Mouse (Mus musculus) megakaryocyte progenitor cell, adult 5-6 weeks (primary cell): Measurements from ENCODE around the gene Usp7. TPM values are rescaled to one million over a fixed set of nuclear protein-coding genes. Genes with fewer than 3 reads are reported as not detected.
"Not testable (repeated sequence)": the region's sequence is repeated elsewhere in the genome, so short reads cannot be mapped to it uniquely, and the experiment has no call there.

Source experiments
- ATAC-seq: replicated peaks from 2 replicates; pipeline ENCODE4 v1.8.0; 2016; ENCODE audit warnings: mild to moderate bottlenecking, moderate TSS enrichment, inconsistent platforms; ENCODE audit not compliant: poor library complexity
- total RNA-seq, 2 experiments: library from RNA; stranded (forward) in 1 of 2; stranded (reverse) in 1 of 2; fragments of 157-497, 149-512 nt in 1 of 2; fragments of 200-1000 nt in 1 of 2; gene quantifications; 2 replicates each; pipeline versions ENCODE4 v1.2.3 to v1.2.4; 2015 to 2017

Usp7 gene
- total RNA-seq, 2 experiments from 2014 or later, result 135 to 167 TPM

DNA sequence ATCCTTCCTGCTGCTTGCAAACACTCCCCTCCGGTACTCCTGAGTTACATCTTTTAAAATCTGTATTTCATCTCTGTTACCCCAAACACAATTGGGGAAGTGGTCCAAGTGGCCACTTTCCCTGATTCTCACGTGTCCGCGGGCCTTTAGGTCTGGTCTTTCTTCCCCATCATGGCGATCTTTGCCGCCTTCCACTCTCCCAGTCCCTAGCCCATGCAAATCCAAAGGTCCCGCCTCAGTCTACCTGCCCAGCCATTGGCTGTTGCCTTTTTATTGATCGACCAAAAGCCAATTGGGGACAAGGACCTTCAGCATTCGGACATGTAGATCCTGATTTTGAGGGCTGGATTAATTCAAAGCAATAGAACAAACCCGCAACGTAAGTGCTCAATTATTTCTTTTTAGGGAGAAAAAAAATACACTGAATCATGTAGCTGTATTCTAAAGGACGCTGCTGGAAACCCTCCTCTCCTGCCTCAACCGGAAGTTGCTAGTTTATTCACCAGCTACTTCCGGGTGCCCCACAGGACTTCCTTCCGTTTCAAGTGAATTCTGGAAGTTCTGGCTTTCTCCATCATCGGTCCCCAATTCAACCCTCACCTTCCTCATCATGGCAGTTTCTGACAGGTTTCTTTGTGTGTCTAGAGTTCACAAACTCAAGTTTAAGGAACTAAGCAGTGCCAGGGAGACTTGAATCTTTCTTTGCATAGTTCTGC, 8.8 kb downstream of the Usp7 start:
- 0 out of 2 replicates have a peak, but pooled peaks have one; percentile 19 for ATAC-seq

GRCm38 (mm10) chr16:8781660-8782059, 10.4 kb downstream of the Usp7 start:
- ATAC-seq, result no peak

- ATAC-seq, result no peak
Measured at GRCm38 (mm10) chr16:8781191-8781590, 10.9 kb downstream of the Usp7 start.

- no peak for ATAC-seq
Measured at GRCm38 (mm10) chr16:8780187-8780586, 11.9 kb downstream of the Usp7 start.

- peak; percentile 84 for ATAC-seq
Measured at GRCm38 (mm10) chr16:8778697-8779096, 13.4 kb downstream of the Usp7 start.

DNA sequence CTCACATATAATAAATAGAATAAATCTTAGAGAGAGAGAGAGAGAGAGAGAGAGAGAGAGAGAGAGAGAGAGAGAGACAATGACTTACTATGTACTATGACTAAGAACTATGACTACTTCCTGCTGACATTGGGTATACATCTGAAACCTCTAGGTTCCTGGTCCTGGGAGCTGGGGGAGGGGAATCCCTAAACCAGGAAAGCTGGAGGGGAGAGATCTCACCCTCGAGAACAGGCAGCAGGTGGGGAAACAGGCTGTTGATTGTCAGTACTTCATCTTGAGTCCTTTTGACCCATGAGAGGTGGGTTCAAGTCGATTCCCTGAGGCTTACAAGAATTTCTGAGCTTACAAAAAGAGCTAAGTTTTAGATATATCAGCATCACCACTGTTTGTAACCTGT, 14.9 kb downstream of the Usp7 start:
- ATAC-seq, result no peak

DNA sequence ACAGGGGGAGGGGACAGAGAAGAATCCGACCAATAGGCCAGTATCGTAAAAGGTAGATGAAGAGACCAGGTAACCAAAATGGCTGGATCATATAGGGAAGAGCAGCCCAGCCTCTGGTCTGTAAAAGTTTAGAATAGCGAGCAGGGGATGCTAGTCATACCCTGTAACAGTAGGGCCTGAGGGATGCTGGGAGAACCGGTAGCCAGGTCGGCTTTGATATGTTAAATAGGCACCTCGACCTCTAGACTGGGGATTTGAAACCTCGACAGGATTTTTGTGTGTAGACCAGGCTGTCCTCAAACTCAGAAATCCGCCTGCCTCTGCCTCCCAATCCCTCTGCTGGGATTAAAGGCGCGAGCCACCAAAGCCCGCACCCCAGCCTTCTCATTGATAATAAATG, 15.5 kb downstream of the Usp7 start:
- ATAC-seq, result no peak

DNA sequence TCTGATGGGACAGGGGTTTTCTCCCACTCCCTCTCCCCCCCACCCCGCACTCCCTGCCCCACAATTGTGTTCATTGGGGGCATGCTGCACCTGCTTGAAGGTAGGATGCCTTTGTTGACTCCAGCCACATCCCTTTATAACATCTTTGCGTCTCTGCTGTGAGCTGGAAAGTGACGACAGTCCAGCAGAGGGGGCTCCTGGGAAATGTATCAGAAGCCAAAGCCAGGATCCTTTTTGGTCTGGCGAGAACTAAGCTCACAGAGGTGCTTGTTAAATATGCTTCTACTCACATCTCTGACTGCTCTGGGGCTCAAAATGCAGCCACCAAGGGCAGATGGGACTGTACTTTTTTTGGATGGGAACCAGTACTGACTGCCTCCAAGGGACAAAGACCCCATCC, 21.0 kb downstream of the Usp7 start:
- ATAC-seq, result no peak

DNA sequence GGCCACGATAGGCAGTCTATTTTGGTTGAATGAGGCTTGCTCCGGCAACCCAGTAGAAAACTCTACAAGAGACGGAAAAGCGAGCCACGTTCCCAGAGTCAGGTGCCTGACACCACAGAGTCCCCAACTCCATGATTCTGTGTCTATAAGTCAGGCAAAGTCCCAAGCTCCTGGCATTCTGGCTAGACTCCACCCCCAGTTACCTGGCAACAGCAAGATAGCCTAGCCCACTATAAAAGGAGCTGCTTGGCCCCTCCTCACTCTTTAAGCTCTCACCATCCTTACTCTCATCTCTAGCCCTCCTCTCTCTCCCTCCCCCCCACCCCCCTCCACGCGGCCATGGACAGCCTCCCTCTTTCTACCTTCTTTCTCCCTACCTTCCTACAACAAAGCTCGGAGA, 21.8 kb downstream of the Usp7 start:
- not testable (repeated sequence) for ATAC-seq

GRCm38 (mm10) chr16:8769466-8769865, 22.6 kb downstream of the Usp7 start:
- peak; percentile 14 for ATAC-seq

DNA sequence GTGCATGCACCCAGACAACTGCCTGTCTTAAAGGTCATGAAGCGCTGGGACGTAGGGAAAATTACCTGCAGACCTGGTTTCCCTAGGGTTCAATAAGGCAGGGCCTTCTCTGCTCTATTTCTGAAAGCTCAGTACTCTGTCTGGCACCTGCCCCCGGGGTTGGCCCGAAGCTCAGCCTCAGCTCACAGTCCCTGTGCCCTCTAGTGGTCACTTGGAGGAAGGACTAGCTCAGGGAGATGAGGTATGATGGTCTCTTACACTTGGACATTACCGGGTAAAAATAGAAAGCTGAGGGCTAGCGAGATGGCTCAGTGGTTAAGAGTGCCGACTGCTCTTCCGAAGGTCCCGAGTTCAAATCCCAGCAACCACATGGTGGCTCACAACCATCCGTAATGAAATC, 23.0 kb downstream of the Usp7 start:
- peak; percentile 85 for ATAC-seq

DNA sequence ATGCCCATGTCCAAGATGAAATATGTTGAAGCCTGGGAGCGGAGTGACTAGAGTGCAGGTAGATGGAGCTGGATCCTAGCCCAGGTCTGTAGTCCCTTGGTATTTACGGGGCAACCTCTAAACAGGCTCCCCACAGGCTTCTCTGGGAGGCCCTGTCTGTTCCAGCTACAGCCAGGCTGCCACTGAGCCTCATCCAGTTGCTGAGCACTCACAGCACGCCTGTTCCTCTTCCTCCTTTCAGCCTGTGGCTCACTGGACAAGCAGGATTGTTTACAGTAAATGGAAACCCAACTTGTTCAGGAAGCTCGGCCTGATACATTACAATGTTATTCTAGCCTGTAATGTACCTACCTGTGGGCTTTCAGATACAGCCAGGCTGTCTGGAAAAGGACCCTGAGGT, 23.5 kb downstream of the Usp7 start:
- peak; percentile 41 for ATAC-seq

- ATAC-seq, result no peak
Measured at GRCm38 (mm10) chr16:8768071-8768470, 24.0 kb downstream of the Usp7 start.

DNA sequence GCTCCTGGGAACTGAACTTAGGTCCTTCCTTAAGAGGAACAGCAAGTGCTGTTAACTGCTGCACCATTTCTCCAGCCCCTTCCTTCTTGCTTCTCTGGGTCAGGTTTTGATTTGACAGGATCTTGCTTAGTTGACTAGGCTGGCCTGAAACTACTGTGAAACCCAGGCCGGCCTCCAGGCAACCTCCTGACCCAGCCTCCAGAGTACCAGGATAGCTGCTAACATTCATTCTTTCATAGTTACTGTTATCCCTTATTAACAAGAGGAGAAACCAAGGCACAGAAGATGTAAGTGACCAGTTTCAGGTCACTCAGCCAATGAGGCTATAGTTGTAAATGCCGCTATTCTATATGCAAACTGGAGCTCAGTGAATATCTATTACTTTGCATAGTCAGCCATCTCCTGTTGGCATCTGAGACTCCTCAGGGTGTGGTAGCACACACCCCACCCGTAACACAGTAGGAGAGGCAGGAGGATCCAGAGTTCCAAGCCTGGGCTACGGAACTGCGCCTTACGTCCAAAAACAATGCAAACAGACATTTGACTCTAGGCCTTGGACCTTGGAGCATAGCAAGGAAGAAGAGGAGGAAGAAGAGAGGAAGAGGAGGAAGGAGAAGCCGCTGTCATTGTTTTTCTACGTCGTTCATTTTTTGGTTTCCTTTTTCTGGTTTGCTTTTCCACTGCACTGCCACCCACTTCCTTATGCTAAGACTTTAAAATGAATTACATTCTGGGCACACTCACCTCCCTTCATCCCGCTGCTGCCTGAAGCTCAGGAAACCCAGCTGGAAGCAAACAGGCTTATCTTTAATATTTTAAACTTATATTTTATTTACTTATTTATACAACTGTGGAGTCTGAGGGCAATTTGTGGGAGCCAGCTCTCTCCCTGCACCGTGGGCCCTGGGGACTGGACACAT, 24.7 kb downstream of the Usp7 start:
- peak; percentile 18; the same call in 1 of the 2 replicates for ATAC-seq

GRCm38 (mm10) chr16:8766196-8766595, 25.9 kb downstream of the Usp7 start:
- peak; percentile 52 for ATAC-seq

DNA sequence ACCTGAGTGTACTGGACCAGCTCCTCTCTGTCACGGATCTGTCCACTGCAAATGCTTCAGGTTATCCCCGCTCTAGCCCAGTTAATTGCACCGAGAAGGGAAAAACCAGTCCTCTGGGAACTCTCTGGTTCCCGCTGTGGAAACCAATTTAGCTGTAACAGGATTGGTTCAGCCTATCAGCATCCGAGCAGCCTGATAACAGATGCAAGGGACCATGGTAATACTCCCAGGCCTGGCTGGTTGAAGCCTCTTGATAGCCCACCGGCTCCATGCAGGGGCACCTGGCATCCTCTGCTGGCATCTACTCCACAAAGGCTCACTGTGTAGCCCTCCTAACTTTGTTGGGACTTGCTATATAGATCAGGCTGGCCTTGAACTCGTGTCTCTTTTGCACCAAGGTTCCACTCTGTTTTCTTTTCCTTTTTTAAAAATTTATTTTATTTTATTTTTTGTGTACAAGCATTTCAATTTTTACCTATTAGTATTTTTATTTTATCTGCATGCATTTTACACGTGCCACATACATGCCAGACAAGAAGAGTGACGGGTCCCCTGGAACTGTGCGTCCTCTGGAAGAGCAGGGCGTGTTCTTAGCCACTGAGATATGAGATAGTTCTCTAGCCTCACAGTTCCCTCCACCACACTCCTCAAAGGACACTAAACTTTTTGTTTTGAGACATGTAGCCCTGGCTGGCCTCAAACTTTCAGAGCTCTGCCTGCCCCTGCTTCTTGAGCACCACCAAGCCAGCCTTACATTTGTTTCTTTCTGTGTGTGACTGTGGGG, 27.8 kb downstream of the Usp7 start:
- no peak for ATAC-seq

DNA sequence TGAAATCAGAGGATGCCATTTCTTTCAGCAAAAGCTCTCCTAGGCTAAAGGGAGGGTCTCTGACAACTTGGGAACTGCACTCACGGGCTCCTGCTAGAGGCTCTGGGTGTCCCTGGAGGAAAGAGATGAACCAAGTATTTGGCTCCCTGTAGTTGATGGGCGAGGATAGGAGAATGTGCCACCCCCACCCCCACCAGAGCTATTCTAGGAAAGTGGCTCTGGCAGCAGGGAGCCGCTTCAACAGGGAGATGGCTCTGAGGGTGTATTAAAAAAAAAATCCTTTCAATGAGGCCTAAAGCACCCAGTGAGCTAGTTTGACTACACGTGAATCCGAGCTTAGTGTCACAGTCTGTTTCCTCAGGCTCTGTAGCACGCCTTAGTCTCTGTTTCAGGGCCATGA, 29.1 kb downstream of the Usp7 start:
- ATAC-seq, result no peak

DNA sequence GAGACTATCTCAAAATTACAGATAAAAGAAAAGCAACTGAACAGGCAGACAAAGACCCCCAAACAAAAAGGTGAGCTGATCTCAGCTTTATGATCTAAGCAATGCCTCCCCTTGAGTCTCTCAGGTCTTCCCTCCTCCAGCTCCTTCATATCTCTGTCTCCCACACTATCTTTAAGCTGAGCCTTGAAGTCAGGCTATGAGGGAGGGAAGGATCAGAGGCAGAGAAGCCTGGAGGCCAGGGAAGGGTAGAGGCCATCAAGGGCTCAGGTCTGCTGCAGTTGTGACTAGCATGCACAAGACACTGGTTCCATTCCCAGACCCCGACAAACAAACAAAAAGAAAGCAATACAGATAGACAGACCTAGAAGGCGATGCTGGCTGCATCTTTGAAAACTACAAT, 30.2 kb downstream of the Usp7 start:
- no peak for ATAC-seq

GRCm38 (mm10) chr16:8761005-8761404, 31.1 kb downstream of the Usp7 start:
- no peak for ATAC-seq

GRCm38 (mm10) chr16:8758979-8759378, 33.1 kb downstream of the Usp7 start:
- ATAC-seq, result no peak

DNA sequence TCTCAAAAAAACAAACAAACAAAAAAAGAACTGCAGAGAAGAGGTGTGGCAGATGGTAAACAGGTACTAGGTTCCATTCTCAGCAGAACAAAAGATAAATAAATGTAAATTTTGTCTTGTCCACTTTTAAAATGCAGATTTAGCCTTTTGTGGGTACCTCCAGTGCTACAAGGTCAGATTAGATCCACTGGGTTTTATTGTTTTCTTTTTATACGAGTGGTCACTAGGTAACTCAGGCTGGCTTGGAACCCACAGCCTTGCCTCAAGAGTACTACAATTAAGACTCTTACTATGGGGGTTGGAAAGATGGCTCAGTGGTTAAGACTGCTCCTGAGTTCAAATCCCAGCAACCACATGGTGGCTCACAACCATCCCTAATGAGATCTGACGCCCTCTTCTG, 33.9 kb downstream of the Usp7 start:
- ATAC-seq, result no peak
